Mouse (Mus musculus): ENCODE measurements around the gene Ppp1r18. TPM values are rescaled to one million over a fixed set of nuclear protein-coding genes. Genes with fewer than 3 reads are reported as not detected.

Ppp1r18 gene
- polyA plus RNA-seq, 1 experiment from 2014 or later = 21.3 TPM

DNA sequence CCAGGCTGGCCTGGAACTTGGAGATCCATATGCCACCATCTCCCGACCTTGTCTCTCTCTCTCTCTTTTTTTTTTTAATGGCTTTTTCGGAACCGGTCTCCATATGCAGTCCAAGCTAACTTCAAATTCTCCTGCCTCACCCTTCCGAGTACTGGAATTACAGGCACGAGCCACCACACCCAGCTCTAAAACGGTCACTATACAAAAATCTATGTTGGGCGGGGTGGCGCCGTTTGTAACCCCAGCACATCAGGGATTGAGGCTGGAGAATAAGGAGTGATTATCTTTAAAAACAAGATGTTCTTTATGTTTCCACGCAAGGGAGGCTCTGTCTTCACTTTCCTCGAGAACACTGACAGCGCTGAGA, 4.6 kb upstream of the Ppp1r18 start:
- ATAC-seq (replicated peaks; ENCODE audit: insufficient number of reproducible peaks, low FRiP score, low TSS enrichment) = no peak
- Histone ChIP-seq H3K9me3 (replicated peaks; ENCODE audit: control insufficient read depth, low read length) (no peaks in the 10 kb centered on the region), H3K4me1 (ENCODE audit: control insufficient read depth, insufficient read depth, low read length) (peaks cover 16% of the 10 kb centered on the region), H3K4me2 (peak overlapping the region; percentile 67), H3K36me3 (ENCODE audit: control insufficient read depth, insufficient read depth, low read length) (peaks cover 12% of the 10 kb centered on the region), H3K4me3 (ENCODE audit: low read depth, low read length) (peak overlapping the region; percentile 76), H3K27ac (ENCODE audit: low read depth, low read length) (peak overlapping the region; percentile 94), H3K9ac (ENCODE audit: low read depth, low read length) (peak overlapping the region; percentile 80), H3K27me3 (ENCODE audit: control insufficient read depth, insufficient read depth, low read length) (no peaks in the 10 kb centered on the region)
- 5% methylated on average over 12 of the region's 12 CpGs for WGBS (ENCODE audit: insufficient replicate concordance)

- Histone ChIP-seq H3K4me3 (ENCODE audit: low read depth, low read length) (peak within 1 kb of the TSS; percentile 76), H3K4me1 (ENCODE audit: control insufficient read depth, insufficient read depth, low read length) (peaks cover 16% of the 10 kb centered on the region), H3K9ac (ENCODE audit: low read depth, low read length) (peak within 1 kb of the TSS; percentile 80), H3K27me3 (ENCODE audit: control insufficient read depth, insufficient read depth, low read length) (no peaks in the 10 kb centered on the region), H3K4me2 (peak within 1 kb of the TSS; percentile 67), H3K36me3 (ENCODE audit: control insufficient read depth, insufficient read depth, low read length) (peaks cover 12% of the 10 kb centered on the region), H3K27ac (ENCODE audit: low read depth, low read length) (peak within 1 kb of the TSS; percentile 94), H3K9me3 (replicated peaks; ENCODE audit: control insufficient read depth, low read length) (no peaks in the 10 kb centered on the region)
- under 1% methylated on average over 47 of the region's 47 CpGs for WGBS (ENCODE audit: insufficient replicate concordance)
- ATAC-seq (replicated peaks; ENCODE audit: insufficient number of reproducible peaks, low FRiP score, low TSS enrichment) = peak; percentile 86
These were observed 4.1 kb upstream of the Ppp1r18 start, which contains the start of gene Nrm for GRCm38 (mm10) chr17:35861198-35861857. Nrm (plus strand) TSS chr17:35861318.

DNA sequence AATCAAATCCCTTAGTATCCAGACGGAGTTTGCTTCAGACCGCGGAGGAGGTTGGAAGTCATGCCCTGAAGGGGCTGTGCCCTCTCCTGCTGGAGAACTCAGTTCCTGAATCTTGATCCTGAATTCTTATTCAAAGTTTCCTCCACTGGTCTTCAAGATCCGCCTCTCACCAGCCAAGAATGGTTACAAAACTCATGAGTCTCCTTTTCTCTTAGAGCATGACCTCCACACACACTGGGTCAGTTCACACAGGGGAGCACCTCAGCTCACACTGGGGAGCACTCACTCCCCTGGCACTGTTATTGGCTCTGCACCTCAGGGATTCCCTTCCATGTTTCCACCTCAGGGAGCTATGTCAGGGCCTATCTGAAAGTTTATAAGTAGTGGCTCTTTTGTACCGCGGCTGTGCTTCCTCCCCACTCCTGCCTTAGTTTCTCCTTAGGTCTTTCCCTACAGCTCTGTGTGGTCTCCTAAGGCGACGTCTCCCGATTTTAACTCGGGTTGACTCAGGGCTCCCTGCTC, 500 bp upstream of the Ppp1r18 start:
- Histone ChIP-seq H3K4me1 (ENCODE audit: control insufficient read depth, insufficient read depth, low read length) (peaks cover 33% of the 10 kb centered on the region), H3K27me3 (ENCODE audit: control insufficient read depth, insufficient read depth, low read length) (no peaks in the 10 kb centered on the region), H3K36me3 (ENCODE audit: control insufficient read depth, insufficient read depth, low read length) (no peaks in the 10 kb centered on the region), H3K4me3 (ENCODE audit: low read depth, low read length) (peak overlapping the region; percentile 49), H3K27ac (ENCODE audit: low read depth, low read length) (peak overlapping the region; percentile 83), H3K9ac (ENCODE audit: low read depth, low read length) (peak overlapping the region; percentile 90), H3K9me3 (replicated peaks; ENCODE audit: control insufficient read depth, low read length) (no peaks in the 10 kb centered on the region), H3K4me2 (peak overlapping the region; percentile 98)
- WGBS (ENCODE audit: insufficient replicate concordance) = 19% methylated on average over 10 of the region's 10 CpGs
- ATAC-seq (replicated peaks; ENCODE audit: insufficient number of reproducible peaks, low FRiP score, low TSS enrichment) = no peak

GRCm38 (mm10) chr17:35866281-35866831, 963 bp downstream of the Ppp1r18 start:
- peaks cover 35% of the 10 kb centered on the region for H3K4me1 ChIP-seq (ENCODE audit: control insufficient read depth, insufficient read depth, low read length)
- H3K4me2 ChIP-seq = peak overlapping the region; percentile 98
- peak overlapping the region; percentile 83 for H3K27ac ChIP-seq (ENCODE audit: low read depth, low read length)
- peak; percentile 43 for ATAC-seq (replicated peaks; ENCODE audit: insufficient number of reproducible peaks, low FRiP score, low TSS enrichment)
- H3K27me3 ChIP-seq (ENCODE audit: control insufficient read depth, insufficient read depth, low read length) = no peaks in the 10 kb centered on the region
- peak overlapping the region; percentile 90 for H3K9ac ChIP-seq (ENCODE audit: low read depth, low read length)
- H3K36me3 ChIP-seq (ENCODE audit: control insufficient read depth, insufficient read depth, low read length) = peaks cover 8% of the 10 kb centered on the region
- 0% methylated on average over 30 of the region's 38 CpGs for WGBS (ENCODE audit: insufficient replicate concordance)
- H3K4me3 ChIP-seq (ENCODE audit: low read depth, low read length) = peak overlapping the region; percentile 49
- no peaks in the 10 kb centered on the region; the same call in 1 of the 2 replicates for H3K9me3 ChIP-seq (replicated peaks; ENCODE audit: control insufficient read depth, low read length)

DNA sequence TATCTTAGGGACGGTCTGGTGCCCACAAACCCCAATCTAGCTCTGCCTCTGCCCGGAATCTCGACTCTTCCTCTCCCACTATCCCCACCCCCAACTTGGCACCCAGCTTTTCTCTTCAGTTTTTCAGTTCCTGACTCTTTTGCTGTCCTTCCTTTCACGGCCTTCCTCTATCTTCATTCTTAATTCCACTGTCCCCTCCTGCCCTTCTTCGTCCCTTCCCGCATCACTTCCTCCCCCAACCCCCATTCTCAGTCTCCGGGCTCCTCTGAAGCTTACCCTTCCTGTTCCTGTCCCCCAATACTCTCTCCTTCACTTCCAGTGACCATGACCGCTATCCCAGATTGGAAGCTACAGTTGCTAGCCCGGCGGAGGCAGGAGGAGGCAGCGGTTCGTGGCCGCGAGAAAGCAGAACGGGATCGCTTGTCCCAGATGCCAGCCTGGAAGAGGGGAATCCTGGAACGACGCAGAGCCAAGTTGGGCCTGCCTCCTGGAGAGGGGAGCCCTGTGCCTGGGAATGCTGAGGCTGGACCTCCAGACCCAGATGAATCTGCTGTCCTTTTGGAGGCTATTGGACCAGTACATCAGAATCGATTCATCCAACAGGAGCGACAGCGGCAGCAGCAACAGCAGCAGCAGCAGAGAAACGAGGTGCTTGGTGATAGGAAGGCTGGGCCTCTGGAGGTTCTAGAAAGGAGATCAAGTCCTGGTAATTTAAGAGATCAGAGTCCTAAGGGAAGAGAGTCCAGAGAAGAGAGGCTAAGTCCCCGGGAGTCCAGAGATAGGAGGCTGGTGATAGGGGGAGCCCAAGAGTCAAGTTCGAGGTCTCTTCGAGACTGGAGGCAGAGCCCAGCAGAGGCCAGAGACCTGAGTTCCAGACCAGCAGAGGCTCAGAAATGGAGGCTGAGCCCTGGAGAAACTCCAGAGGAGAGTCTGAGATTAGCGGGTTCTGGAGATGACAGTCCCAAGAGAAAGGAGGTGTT, 1.8 kb downstream of the Ppp1r18 start:
- Histone ChIP-seq H3K9me3 (replicated peaks; ENCODE audit: control insufficient read depth, low read length) (no peaks in the 10 kb centered on the region; the same call in 1 of the 2 replicates), H3K9ac (ENCODE audit: low read depth, low read length) (peak overlapping the region; percentile 90), H3K4me1 (ENCODE audit: control insufficient read depth, insufficient read depth, low read length) (peaks cover 35% of the 10 kb centered on the region), H3K4me2 (peak overlapping the region; percentile 98), H3K27me3 (ENCODE audit: control insufficient read depth, insufficient read depth, low read length) (no peaks in the 10 kb centered on the region), H3K36me3 (ENCODE audit: control insufficient read depth, insufficient read depth, low read length) (peaks cover 9% of the 10 kb centered on the region), H3K4me3 (ENCODE audit: low read depth, low read length) (peak overlapping the region; percentile 49), H3K27ac (ENCODE audit: low read depth, low read length) (peak overlapping the region; percentile 83)
- ATAC-seq (replicated peaks; ENCODE audit: insufficient number of reproducible peaks, low FRiP score, low TSS enrichment) = no peak
- 10% methylated on average over 26 of the region's 26 CpGs for WGBS (ENCODE audit: insufficient replicate concordance)

GRCm38 (mm10) chr17:35868165-35868820, 2.9 kb downstream of the Ppp1r18 start:
- H3K4me3 ChIP-seq (ENCODE audit: low read depth, low read length) = peak overlapping the region; percentile 49
- no peaks in the 10 kb centered on the region for H3K27me3 ChIP-seq (ENCODE audit: control insufficient read depth, insufficient read depth, low read length)
- WGBS (ENCODE audit: insufficient replicate concordance) = 24% methylated on average over 16 of the region's 17 CpGs
- H3K36me3 ChIP-seq (ENCODE audit: control insufficient read depth, insufficient read depth, low read length) = peaks cover 9% of the 10 kb centered on the region
- H3K9ac ChIP-seq (ENCODE audit: low read depth, low read length) = peak overlapping the region; percentile 90
- peak overlapping the region; percentile 83 for H3K27ac ChIP-seq (ENCODE audit: low read depth, low read length)
- H3K9me3 ChIP-seq (replicated peaks; ENCODE audit: control insufficient read depth, low read length) = no peaks in the 10 kb centered on the region; the same call in 1 of the 2 replicates
- H3K4me2 ChIP-seq = peak overlapping the region; percentile 98
- ATAC-seq (replicated peaks; ENCODE audit: insufficient number of reproducible peaks, low FRiP score, low TSS enrichment) = no peak
- peaks cover 41% of the 10 kb centered on the region for H3K4me1 ChIP-seq (ENCODE audit: control insufficient read depth, insufficient read depth, low read length)

GRCm38 (mm10) chr17:35868961-35869345, 3.6 kb downstream of the Ppp1r18 start:
- Histone ChIP-seq H3K4me3 (ENCODE audit: low read depth, low read length) (peak overlapping the region; percentile 49), H3K9ac (ENCODE audit: low read depth, low read length) (peak overlapping the region; percentile 90), H3K4me2 (peak overlapping the region; percentile 98), H3K4me1 (ENCODE audit: control insufficient read depth, insufficient read depth, low read length) (peaks cover 46% of the 10 kb centered on the region), H3K27me3 (ENCODE audit: control insufficient read depth, insufficient read depth, low read length) (no peaks in the 10 kb centered on the region), H3K27ac (ENCODE audit: low read depth, low read length) (peak overlapping the region; percentile 83), H3K9me3 (replicated peaks; ENCODE audit: control insufficient read depth, low read length) (no peaks in the 10 kb centered on the region; the same call in 1 of the 2 replicates), H3K36me3 (ENCODE audit: control insufficient read depth, insufficient read depth, low read length) (peaks cover 9% of the 10 kb centered on the region)
- no peak for ATAC-seq (replicated peaks; ENCODE audit: insufficient number of reproducible peaks, low FRiP score, low TSS enrichment)
- 5% methylated on average over 7 of the region's 7 CpGs for WGBS (ENCODE audit: insufficient replicate concordance)

All from heart, embryonic 11.5 days (tissue).